Mouse (Mus musculus) cerebellum, adult 2 months (tissue): Measurements from ENCODE around the gene Smim24.

Experiments used
- CTCF ChIP-seq: fragments of 200-500 bp; IDR thresholded peaks from 2 replicates; pipeline ENCODE4 v1.5.1; 2011; ENCODE audit warnings: low read depth, mild to moderate bottlenecking, control low read depth, low read length, moderate library complexity, borderline replicate concordance; ENCODE audit not compliant: insufficient read depth
- POLR2A ChIP-seq: fragments of 200-500 bp; IDR thresholded peaks from 2 replicates; pipeline ENCODE4 v1.6.1; 2011; ENCODE audit warnings: low read length, control low read depth, borderline replicate concordance; ENCODE audit not compliant: insufficient read depth

GRCm38 (mm10) chr10:81378553-81379182 lies 14.2 kb upstream of the Smim24 start:
- TF ChIP-seq POLR2A (no peak), CTCF (no peak)
